In genomic region chr9:121313656-121314374, GRCm38 (mm10) we compare ENCODE assay signal across 8 mouse cellular contexts. TPM values are rescaled to one million over a fixed set of nuclear protein-coding genes. Genes with fewer than 3 reads are reported as not detected.
DNase-seq lines count a peak whose midpoint lies in the region; ATAC-seq and TF ChIP-seq lines count a peak whose summit lies in the region.

No protein-coding gene starts in this region.

- H3K9ac ChIP-seq in intestine, postnatal 0 days (ENCODE audit: low read depth, low read length) = peak overlapping the region; percentile 53; the same call in 1 of the 2 replicates
- peak overlapping the region; percentile 54; the same call in 1 of the 2 replicates for H3K9ac ChIP-seq in liver, embryonic 12.5 days
- peak overlapping the region; percentile 56 for H3K9ac ChIP-seq in stomach, postnatal 0 days (ENCODE audit: low read length)

- ATAC-seq in intestine, postnatal 0 days = peak; percentile 74
- ATAC-seq in liver, embryonic 12.5 days = peak; percentile 68
- peak; percentile 61 for ATAC-seq in monocyte, adult 5-6 weeks (replicated peaks; ENCODE audit: insufficient number of reproducible peaks, low FRiP score, low TSS enrichment, poor library complexity, severe bottlenecking)
- peak; percentile 82 for ATAC-seq in stomach, postnatal 0 days (ENCODE audit: low FRiP score, low TSS enrichment)

- peak overlapping the region; percentile 29 for H3K4me3 ChIP-seq in intestine, postnatal 0 days (ENCODE audit: low read depth, low read length)
- H3K4me3 ChIP-seq in liver, embryonic 12.5 days = peak overlapping the region; percentile 33
- peak overlapping the region; percentile 31 for H3K4me3 ChIP-seq in stomach, postnatal 0 days (ENCODE audit: low read depth, low read length)

- H3K27ac ChIP-seq in intestine, postnatal 0 days (ENCODE audit: low read depth, low read length) = peak overlapping the region; percentile 95
- H3K27ac ChIP-seq in liver, embryonic 12.5 days = peak overlapping the region; percentile 52; the same call in 1 of the 2 replicates
- peak overlapping the region; percentile 95 for H3K27ac ChIP-seq in stomach, postnatal 0 days (replicated peaks)

- H3K9me3 ChIP-seq in intestine, postnatal 0 days (ENCODE audit: control insufficient read depth) = no peaks in the 10 kb centered on the region
- no peaks in the 10 kb centered on the region for H3K9me3 ChIP-seq in liver, embryonic 12.5 days (replicated peaks)
- no peaks in the 10 kb centered on the region for H3K9me3 ChIP-seq in stomach, postnatal 0 days (ENCODE audit: control insufficient read depth, low read length)

- peak; percentile 45 to 53 for DNase-seq in frontal cortex, postnatal 36 days (ENCODE audit: low spot score in 2 of 2)
- DNase-seq in frontal cortex, postnatal 14 days (ENCODE audit: low spot score in 2 of 2) = no peak
- DNase-seq in embryo, embryonic 11 days = peak; percentile 93
- DNase-seq in heart, adult 11 months = peak; percentile 100
- DNase-seq in stomach, postnatal 0 days (ENCODE audit: low spot score) = peak; percentile 83

- no peaks in the 10 kb centered on the region for H3K27me3 ChIP-seq in intestine, postnatal 0 days (replicated peaks; ENCODE audit: control insufficient read depth, insufficient read depth, low read length)
- H3K27me3 ChIP-seq in liver, embryonic 12.5 days (replicated peaks) = no peaks in the 10 kb centered on the region
- H3K27me3 ChIP-seq in stomach, postnatal 0 days (ENCODE audit: control insufficient read depth, insufficient read depth, low read length) = no peaks in the 10 kb centered on the region

- H3K4me1 ChIP-seq in intestine, postnatal 0 days (replicated peaks; ENCODE audit: control insufficient read depth, insufficient read depth, low read length) = peaks cover 26% of the 10 kb centered on the region; the same call in 1 of the 2 replicates
- peaks cover 62% of the 10 kb centered on the region for H3K4me1 ChIP-seq in liver, embryonic 12.5 days
- H3K4me1 ChIP-seq in stomach, postnatal 0 days (replicated peaks; ENCODE audit: control insufficient read depth, insufficient read depth) = peaks cover 20% of the 10 kb centered on the region

- WGBS in intestine, postnatal 0 days = 3% methylated on average over 21 of the region's 21 CpGs
- WGBS in liver, embryonic 12.5 days (ENCODE audit: insufficient replicate concordance) = 3% methylated on average over 21 of the region's 21 CpGs
- WGBS in stomach, postnatal 0 days = 3% methylated on average over 21 of the region's 21 CpGs

- TF ChIP-seq EP300 in stomach, postnatal 0 days (optimal IDR thresholded peaks at IDR 0.05) = no peak

- TF ChIP-seq CTCF in intestine, postnatal 0 days (IDR thresholded peaks at IDR 0.05; ENCODE audit: low read depth) = no peak
- TF ChIP-seq CTCF in stomach, postnatal 0 days (IDR thresholded peaks at IDR 0.05; ENCODE audit: low read depth) = no peak

- H3K4me2 ChIP-seq in intestine, postnatal 0 days (replicated peaks; ENCODE audit: low read depth) = peak overlapping the region; percentile 68
- peak overlapping the region; percentile 58 for H3K4me2 ChIP-seq in liver, embryonic 12.5 days
- peak overlapping the region; percentile 73 for H3K4me2 ChIP-seq in stomach, postnatal 0 days (replicated peaks; ENCODE audit: low read depth)

- H3K36me3 ChIP-seq in intestine, postnatal 0 days (ENCODE audit: control insufficient read depth, insufficient read depth) = 0 out of 2 replicates have a peak, but pooled peaks cover 4% of the 10 kb centered on the region
- H3K36me3 ChIP-seq in liver, embryonic 12.5 days = peaks cover 4% of the 10 kb centered on the region; the same call in 1 of the 2 replicates
- no peaks in the 10 kb centered on the region for H3K36me3 ChIP-seq in stomach, postnatal 0 days (ENCODE audit: control insufficient read depth, insufficient read depth, low read length)

RNA-seq across cellular contexts. Expression of gene Trak1, which starts 16.5 kb away (rescaled TPM):
- polyA plus RNA-seq in intestine, postnatal 0 days (2015; fragmentation: Nextera tagmentation; extraction: Ambion mirVana) = 16.3 and 17.2 TPM in 2 replicates
- polyA plus RNA-seq in liver, embryonic 12.5 days (2016; fragmentation: Nextera tagmentation; extraction: Ambion mirVana) = 10.3 and 11.0 TPM in 2 replicates
- total RNA-seq in monocyte, adult 5-6 weeks (2017) = 26.0 to 55.3 TPM (median 29.2 TPM) in 3 replicates
- 24.0 and 27.7 TPM in 2 replicates for polyA plus RNA-seq in stomach, postnatal 0 days (2015; fragmentation: Nextera tagmentation; extraction: Ambion mirVana)

RNA-seq across cellular contexts. Expression of gene Ulk4, which starts 36.8 kb away (rescaled TPM):
- 108 and 111 TPM in 2 replicates for polyA plus RNA-seq in intestine, postnatal 0 days (2015; fragmentation: Nextera tagmentation; extraction: Ambion mirVana)
- 50.8 and 52.6 TPM in 2 replicates for polyA plus RNA-seq in liver, embryonic 12.5 days (2016; fragmentation: Nextera tagmentation; extraction: Ambion mirVana)
- 1.1 to 7.0 TPM (median 3.2 TPM) in 3 replicates for total RNA-seq in monocyte, adult 5-6 weeks (2017)
- polyA plus RNA-seq in stomach, postnatal 0 days (2015; fragmentation: Nextera tagmentation; extraction: Ambion mirVana) = 69.3 and 73.3 TPM in 2 replicates

Comparison
In these comparisons a context has a peak if more than half of its experiments do, and no peak if none do; other contexts are left out.
1. DNase-seq: peak in frontal cortex, postnatal 36 days (2 of 2), embryo, embryonic 11 days (single experiment), heart, adult 11 months (single experiment) and stomach, postnatal 0 days (single experiment); none in frontal cortex, postnatal 14 days (0 of 2).
2. Peak in every context shown above with its lines, with median percentiles within 50 percentile points of each other: ATAC-seq, H3K27ac ChIP-seq, H3K4me2 ChIP-seq, H3K4me3 ChIP-seq and H3K9ac ChIP-seq.